Mouse (Mus musculus) bone marrow, adult 2 months (tissue): ENCODE data around the gene Ndufb8.

Experiments used
- CTCF ChIP-seq: fragments of 200-500 bp; IDR thresholded peaks from 2 replicates; pipeline ENCODE4 v1.5.1; 2011; ENCODE audit warnings: low read length, control low read depth; ENCODE audit not compliant: control insufficient read depth, insufficient read depth
- POLR2A ChIP-seq: fragments of 200-500 bp; IDR thresholded peaks from 2 replicates; pipeline ENCODE4 v1.6.1; 2011; ENCODE audit warnings: low read depth, mild to moderate bottlenecking, control low read depth, low read length, borderline replicate concordance; ENCODE audit not compliant: control insufficient read depth

DNA sequence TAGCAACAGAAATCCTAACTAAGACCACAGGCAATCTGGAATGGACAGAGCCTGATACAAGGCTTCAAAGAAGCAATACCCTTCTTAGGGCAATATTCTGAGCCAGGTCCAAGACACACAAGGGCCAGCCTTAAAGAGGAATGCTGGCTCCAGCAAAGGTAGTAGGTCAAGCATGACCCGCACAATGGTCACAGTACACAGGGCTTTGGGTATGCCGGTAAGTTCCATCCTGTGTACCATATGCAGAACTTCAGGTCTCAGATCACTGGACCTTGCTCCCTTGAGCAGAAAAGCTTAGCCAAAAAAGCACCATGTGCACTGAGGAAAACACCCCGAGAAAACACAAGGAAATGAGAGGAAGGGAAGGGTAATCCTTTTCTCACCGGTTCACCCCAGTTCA, 2.0 kb downstream of the Ndufb8 start:
- TF ChIP-seq CTCF (no peak), POLR2A (no peak)
